Comparison of ENCODE assay signal across 8 mouse cellular contexts in genomic region chr10:7391108-7391507, GRCm38 (mm10).
A peak's percentile ranks its signal among the peaks of the same experiment; 100 is the strongest.
DNase-seq lines count a peak whose midpoint lies in the region; ATAC-seq and TF ChIP-seq lines count a peak whose summit lies in the region.

No protein-coding gene starts in this region.

- no peak for DNase-seq in spleen, adult 2 months (ENCODE audit: low read depth in 1 of 2, low spot score in 2 of 2)
- DNase-seq in spleen, postnatal 4 days (ENCODE audit: low spot score in 2 of 2): no peak
- peak; percentile 26 to 42 for DNase-seq in cerebellum, postnatal 25 days
- DNase-seq in kidney, postnatal 14 days: peak; percentile 21
- DNase-seq in spleen, postnatal 14 days (ENCODE audit: low spot score in 2 of 2): no peak

- WGBS in spleen, adult 2 months: 1% methylated on average over 31 of the region's 31 CpGs
- WGBS in heart, embryonic 14.5 days: under 1% methylated on average over 31 of the region's 31 CpGs
- WGBS in midbrain, embryonic 15.5 days: under 1% methylated on average over 31 of the region's 31 CpGs

- H3K9me3 ChIP-seq in heart, embryonic 14.5 days (ENCODE audit: control insufficient read depth, low read length): no peaks in the 10 kb centered on the region
- H3K9me3 ChIP-seq in midbrain, embryonic 15.5 days: no peaks in the 10 kb centered on the region

- H3K4me3 ChIP-seq in spleen, adult 2 months (ENCODE audit: extremely low read depth, insufficient read depth, insufficient read length): peak overlapping the region; percentile 62
- H3K4me3 ChIP-seq in heart, embryonic 14.5 days (ENCODE audit: control insufficient read depth in 1 of 2, insufficient read depth in 1 of 2, low read depth in 1 of 2, low read length in 2 of 2): peak overlapping the region; percentile 56 to 62
- H3K4me3 ChIP-seq in midbrain, embryonic 15.5 days: peak overlapping the region; percentile 66

- peak overlapping the region; percentile 60 for H3K9ac ChIP-seq in heart, embryonic 14.5 days (ENCODE audit: low read length)
- peak overlapping the region; percentile 53 for H3K9ac ChIP-seq in midbrain, embryonic 15.5 days

- H3K27ac ChIP-seq in spleen, adult 2 months (ENCODE audit: insufficient read depth, low read length): no peak overlapping the region
- H3K27ac ChIP-seq in heart, embryonic 14.5 days (replicated peaks in 1 of 2; ENCODE audit: control insufficient read depth in 1 of 2, insufficient read depth in 1 of 2, low read depth in 2 of 2, low read length in 2 of 2): no peak overlapping the region
- H3K27ac ChIP-seq in midbrain, embryonic 15.5 days: no peak overlapping the region

- H3K4me1 ChIP-seq in spleen, adult 2 months (ENCODE audit: control insufficient read depth, insufficient read depth, insufficient read length): peaks cover 9% of the 10 kb centered on the region
- peaks cover 0 to 5% of the 10 kb centered on the region in 2 experiments; a peak in 1 of 4 replicates for H3K4me1 ChIP-seq in heart, embryonic 14.5 days (ENCODE audit: control insufficient read depth in 2 of 2, insufficient read depth in 2 of 2, low read length in 2 of 2)
- H3K4me1 ChIP-seq in midbrain, embryonic 15.5 days: peaks cover 24% of the 10 kb centered on the region

- no peaks in the 10 kb centered on the region for H3K36me3 ChIP-seq in spleen, adult 2 months (ENCODE audit: control insufficient read depth, insufficient read depth, low read length)
- no peaks in the 10 kb centered on the region for H3K36me3 ChIP-seq in heart, embryonic 14.5 days (ENCODE audit: control insufficient read depth, insufficient read depth, low read length)
- H3K36me3 ChIP-seq in midbrain, embryonic 15.5 days (replicated peaks): no peaks in the 10 kb centered on the region

- no peak for TF ChIP-seq CTCF in spleen, adult 2 months (IDR thresholded peaks at IDR 0.05; ENCODE audit: extremely low read depth, insufficient read depth, insufficient read length, insufficient replicate concordance)

- peak; percentile 59; the same call in 1 of the 2 replicates for ATAC-seq in heart, embryonic 14.5 days (ENCODE audit: insufficient number of reproducible peaks, insufficient read depth, low FRiP score, low read depth)
- ATAC-seq in midbrain, embryonic 15.5 days (replicated peaks): peak; percentile 74
- no peak for ATAC-seq in activated CD4-positive, CD25-positive, alpha-beta regulatory T cell, adult 4 months

- H3K27me3 ChIP-seq in spleen, adult 2 months (ENCODE audit: control insufficient read depth, insufficient read depth, low read length): peaks cover 11% of the 10 kb centered on the region
- H3K27me3 ChIP-seq in heart, embryonic 14.5 days (ENCODE audit: control insufficient read depth, insufficient read depth, low read length): peaks cover 14% of the 10 kb centered on the region
- H3K27me3 ChIP-seq in midbrain, embryonic 15.5 days (replicated peaks): peaks cover 41% of the 10 kb centered on the region

- H3K4me2 ChIP-seq in heart, embryonic 14.5 days (ENCODE audit: low read length): peak overlapping the region; percentile 81
- H3K4me2 ChIP-seq in midbrain, embryonic 15.5 days: peak overlapping the region; percentile 100

- no peak for TF ChIP-seq POLR2A in spleen, adult 2 months (IDR thresholded peaks at IDR 0.05; ENCODE audit: low read depth, low read length)

Comparison
In these comparisons a context has a peak if more than half of its experiments do, and no peak if none do; other contexts are left out.
1. DNase-seq: peak in cerebellum, postnatal 25 days (2 of 2) and kidney, postnatal 14 days (single experiment); none in spleen, adult 2 months (0 of 2), spleen, postnatal 4 days (0 of 2) and spleen, postnatal 14 days (0 of 2).
2. Peak in every context shown above with its lines, with median percentiles within 50 percentile points of each other: H3K4me3 ChIP-seq.